Mouse (Mus musculus) testis, postnatal 10 days (tissue): ENCODE results near the gene E2f4.

Source experiments
- DNase-seq: peaks from one replicate; pipeline ENCODE4 v3.0.0; 2021; ENCODE audit warnings: low spot score

Gene E2f4

GRCm38 (mm10) chr8:105297511-105298192 is at the start of gene E2f4:
TSS of gene E2f4 (plus strand) at chr8:105297663.
- DNase-seq, result peak; percentile 89

GRCm38 (mm10) chr8:105251954-105252353 is 45.5 kb upstream of the E2f4 start:
- DNase-seq, result no peak

DNA sequence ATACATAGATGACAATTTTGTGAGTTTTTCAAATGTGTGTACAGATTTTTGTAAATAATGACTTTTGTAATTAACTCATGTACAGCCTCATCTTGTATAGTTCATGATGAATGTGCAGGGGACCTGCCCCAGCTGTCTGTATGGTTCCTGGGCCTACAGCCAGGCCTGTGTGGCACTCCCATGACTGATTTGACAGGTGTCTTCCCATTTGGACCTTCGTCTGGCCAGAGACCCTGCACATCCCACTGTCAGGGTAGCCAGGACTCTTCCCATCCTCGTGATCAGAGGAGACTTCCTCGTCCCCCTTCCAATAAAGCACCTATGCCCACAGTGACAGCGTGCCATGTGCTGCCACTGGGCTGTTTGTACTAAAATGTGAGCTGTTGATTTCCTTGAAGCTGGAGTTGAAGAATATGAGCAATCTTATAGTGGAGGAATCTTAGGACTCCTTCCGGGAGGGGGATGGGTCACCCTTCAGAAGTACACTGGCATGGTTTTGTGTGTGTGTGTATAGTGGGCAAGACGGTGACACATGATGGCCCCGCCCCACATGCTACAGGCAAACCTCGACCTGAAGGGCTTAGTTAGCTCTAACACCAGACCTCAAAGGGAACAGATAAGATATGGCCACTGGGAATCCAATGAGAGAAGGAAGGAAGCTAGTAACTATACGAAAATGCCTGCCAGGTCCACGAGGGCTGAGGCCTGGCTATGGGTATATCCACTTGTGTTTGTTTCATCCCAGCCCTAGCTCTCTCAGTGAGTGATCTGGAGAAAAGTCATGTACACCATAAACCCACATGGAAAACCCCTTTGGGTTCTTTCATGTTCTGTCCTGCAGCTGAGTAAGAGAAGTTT is 44.6 kb upstream of the E2f4 start:
- DNase-seq, result no peak

DNA sequence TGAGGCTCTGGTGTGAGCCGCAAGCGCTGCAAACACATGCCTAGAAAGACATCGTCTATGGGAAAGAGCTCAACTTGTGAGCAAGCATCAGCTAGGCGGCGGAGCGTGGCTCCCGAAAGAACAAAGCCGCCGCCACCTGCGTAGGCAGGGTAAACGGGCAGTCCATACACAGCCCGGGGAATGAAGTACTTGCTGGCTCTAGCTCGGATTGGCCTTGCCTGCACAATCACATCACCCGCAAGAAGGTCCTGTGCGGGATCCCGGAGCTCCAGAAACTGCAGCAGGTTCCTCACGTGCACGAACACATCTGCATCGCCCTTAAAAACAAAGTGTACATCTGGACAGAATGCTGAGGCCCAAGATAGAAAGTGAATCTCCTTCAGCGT is 43.7 kb upstream of the E2f4 start:
- DNase-seq, result no peak

- peak; percentile 97 for DNase-seq
Measured at GRCm38 (mm10) chr8:105254152-105254965, 43.1 kb upstream of the E2f4 start.

- DNase-seq, result peak; percentile 83
Measured at GRCm38 (mm10) chr8:105254966-105255350, 42.5 kb upstream of the E2f4 start, which contains the start of gene B3gnt9. TSS of gene B3gnt9 (minus strand) at chr8:105255153.

- peak; percentile 30 for DNase-seq
Measured at GRCm38 (mm10) chr8:105257318-105258114, 39.9 kb upstream of the E2f4 start.

DNA sequence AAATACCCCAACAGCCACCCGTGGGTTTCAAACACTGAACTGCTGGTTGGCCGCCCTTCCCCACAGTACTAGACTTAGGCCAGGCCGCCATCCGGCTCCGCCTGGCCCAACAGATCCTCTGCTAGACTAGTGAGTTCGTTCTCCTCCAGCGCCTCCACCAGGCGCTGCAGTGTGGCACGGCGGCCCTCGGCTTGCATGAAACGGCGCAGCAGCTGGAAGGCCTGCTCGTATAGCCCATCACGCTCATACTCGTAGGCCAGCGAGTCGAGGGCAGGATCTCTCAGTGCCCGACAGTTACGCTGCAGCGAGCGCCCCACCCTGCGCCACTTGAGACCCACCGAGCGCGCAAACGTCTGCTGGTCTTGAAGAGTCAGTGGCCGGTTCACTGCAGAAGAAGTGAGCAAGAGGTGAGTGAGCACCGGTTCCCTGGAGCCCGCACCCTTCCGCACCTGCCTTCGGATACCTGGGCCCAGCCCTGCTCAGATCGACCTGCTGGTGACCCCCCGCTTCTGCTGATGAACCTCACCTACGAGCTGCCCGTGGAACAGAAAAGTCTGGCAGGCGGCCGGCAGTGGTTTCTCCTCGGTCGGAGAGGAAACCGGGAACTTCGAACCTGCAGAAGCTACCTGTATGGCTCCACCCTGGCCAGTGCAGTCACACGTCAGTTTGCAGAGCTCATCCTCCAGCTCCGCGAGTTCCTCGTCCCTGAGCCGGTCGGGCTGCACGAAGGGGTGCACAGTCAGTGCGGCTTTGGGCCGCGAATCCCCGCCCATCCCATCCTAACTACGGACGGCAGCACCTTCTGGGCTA is 38.3 kb upstream of the E2f4 start:
- peak; percentile 55 for DNase-seq

DNA sequence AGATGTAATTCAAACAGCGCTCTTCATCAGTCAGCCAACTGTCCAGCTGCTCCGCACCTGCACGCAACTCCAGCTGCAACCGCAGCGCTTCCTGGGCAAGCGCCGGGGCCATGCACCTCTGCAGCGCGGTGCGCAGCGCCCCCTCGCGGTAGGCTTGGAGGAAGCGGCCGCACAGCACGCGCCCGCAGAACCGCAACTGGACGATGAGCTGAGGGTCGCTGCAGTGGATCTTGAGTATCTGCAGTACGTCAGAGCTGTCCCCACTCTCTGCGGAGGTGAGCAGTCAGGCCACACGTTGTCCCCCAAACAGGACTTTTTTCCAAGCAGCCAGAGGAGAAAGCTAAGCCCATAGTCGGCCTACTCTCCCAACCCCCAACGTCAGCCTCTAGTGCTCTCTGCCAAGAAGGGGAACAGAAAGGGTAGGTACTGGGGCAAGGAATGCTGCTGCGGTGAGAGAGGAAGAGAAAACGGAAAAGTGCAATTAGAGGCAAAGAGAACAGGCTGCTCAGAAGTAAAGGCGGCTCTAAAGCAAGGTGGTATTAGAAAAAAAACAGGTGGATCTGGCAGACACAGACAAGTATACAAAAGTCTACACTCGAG is 37.6 kb upstream of the E2f4 start:
- peak; percentile 93 for DNase-seq

- peak; percentile 37 for DNase-seq
Measured at GRCm38 (mm10) chr8:105260371-105261099, 36.9 kb upstream of the E2f4 start.

- DNase-seq, result peak; percentile 38
Measured at GRCm38 (mm10) chr8:105261326-105261980, 36.0 kb upstream of the E2f4 start.

DNA sequence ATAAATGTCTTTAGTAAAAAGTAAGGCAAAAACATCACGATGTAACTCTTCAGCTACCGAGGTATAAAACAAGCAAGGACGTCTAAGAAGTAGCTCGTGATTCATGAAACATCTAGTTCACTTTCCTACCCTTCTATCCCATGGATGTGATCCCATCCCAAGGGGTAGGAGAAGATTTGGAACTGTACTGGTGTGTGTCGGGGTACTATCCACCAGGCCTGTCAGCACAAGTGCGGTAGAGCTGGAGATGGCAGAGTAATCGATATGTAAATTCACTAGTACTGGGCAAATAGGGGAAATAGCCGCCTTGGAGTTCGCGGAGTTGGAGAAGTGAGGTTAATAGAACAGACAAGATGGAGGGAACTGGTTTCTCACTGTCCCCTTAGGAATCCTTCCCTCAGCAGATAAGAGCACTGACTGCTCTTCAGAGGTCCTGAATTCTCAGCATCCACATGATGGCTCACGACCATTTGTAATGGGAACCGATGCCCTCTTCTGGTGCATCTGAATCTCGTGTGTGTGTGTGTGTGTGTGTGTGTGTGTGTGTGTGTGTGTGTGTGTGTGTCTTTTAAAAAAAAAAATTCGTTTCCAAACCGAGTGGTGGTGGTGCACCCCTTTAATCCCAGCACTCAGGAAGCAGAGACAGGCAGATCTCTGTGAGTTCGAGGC is 34.1 kb upstream of the E2f4 start:
- peak; percentile 30 for DNase-seq

DNA sequence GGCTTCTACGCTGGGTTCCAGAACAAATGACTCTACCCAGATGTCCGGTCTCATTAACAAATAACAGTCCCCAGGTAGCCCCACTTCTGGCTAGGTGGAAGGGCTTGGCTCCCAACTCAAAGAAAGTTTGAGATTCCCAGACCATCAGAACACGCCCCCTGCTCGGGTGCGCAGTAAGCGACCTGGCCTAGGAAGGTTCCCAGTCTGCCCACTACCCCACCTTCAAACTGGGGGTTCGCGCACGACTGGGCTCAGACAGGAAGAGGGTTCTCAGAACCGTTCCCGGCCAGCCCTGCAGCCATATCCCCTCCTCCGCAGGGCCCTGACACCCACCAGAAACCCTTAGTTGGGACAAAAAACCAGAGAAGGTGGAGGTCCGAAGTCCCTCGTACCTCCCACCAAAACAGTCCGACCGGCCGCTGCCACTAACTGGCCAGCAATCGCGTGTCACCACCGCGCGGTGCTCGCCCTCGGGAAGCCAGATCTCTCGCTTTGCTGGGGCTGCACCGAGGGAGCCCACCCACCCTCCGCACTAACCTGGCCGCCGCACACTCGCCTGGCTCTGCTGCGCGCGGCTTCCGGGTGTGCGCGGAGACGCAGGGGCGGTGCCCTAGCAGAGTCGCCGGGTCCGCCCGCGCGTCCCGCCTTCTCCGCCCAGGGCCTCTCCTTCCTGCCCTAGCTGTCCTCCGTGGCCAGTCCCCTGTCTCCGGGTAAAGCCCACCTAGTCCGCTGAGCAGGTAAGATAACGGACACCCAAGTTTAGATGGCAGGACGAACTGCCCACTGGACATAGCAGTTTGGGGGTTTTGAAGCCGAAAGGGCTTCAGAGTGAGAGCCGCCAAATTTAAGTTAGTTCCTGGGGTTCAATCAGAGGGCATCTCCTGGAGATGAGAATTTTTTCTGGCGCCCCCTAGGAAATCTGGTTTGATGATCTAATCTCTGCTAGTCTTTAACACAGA is 33.2 kb upstream of the E2f4 start, which contains the start of the genes Tradd and Fbxl8:
TSS of gene Tradd (minus strand) at position 586 of the 959 bp plus-strand sequence.
TSS of gene Fbxl8 (plus strand) at position 625 of the 959 bp plus-strand sequence.
- peak; percentile 74 for DNase-seq

DNA sequence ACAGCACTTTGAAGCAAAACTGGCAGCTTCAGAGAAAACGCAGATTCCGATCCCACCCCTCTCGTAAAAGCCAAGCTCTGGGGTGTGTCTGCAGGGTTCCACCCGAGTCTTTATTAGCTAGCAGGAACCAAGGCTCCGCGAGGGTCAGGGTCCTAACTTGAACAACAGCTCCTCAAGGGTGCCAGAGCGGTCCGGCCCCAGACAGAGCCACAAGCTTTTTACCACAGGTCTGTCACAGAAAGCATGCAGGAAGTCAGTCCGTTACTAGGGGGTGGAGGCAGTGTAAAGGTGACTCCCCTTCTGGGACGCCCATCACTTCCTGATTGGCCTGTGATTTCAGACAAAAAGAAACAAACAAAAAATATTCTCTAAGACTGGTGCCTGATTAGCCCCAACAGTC is 32.3 kb upstream of the E2f4 start:
- no peak for DNase-seq

DNA sequence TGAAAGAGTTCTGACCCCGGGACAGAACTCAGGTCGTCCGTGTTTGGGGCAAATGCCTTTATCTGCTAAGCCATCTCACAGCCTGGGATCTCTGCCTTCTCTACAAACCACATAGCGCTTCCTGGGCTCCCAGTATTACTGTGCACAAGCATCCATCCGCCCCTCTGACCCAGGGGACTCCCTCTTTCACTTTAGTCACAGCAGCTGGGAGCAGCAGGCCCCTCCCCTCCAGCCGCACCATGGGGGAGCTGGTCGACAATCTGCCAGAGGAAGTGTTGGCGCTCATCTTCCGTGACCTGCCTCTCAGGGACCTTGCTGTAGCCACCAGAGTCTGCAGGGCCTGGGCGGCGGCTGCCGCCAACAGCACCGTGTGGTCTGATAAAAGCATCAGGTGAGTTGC is 30.7 kb upstream of the E2f4 start:
- no peak for DNase-seq

DNA sequence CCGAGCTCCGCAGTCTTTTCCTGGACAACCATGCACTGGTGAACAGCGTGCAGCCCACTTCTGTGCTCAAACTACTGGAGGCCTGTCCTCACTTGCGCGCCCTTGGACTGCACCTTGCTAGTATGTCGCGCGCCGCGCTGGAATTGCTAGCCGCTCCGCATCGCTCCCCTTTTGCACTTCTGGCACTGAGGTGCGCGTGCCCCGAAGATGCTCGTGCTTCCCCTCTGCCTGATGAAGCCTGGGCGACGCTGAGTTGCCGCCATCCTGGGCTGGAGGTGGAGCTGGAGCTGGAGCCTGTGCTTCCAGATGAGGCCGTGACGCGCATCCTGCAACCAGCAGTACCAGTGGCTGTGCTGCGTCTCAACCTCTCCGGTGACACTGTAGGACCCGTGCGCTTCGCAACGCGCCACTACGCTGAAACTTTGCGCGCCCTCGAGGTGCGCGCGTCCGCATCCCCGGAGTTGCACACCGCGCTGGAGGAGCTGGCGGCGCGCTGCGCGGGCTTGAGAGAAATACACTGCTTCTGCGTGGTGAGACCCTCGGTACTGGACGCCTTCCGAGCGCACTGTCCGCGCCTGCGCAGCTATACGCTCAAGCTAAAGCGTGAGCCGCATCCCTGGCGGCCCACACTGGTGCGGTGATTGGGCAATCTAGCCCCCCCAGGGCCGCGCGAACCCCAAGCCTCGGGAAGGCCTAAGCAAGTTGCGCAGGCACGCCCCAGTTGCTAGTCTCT is 29.0 kb upstream of the E2f4 start:
- no peak for DNase-seq
